Mouse (Mus musculus) adrenal gland, adult 8-10 months (tissue): Measurements from ENCODE around the gene Grid1. TPM values are rescaled to one million over a fixed set of nuclear protein-coding genes. Genes with fewer than 3 reads are reported as not detected.

Experiments used
- DNase-seq: peaks from one replicate; pipeline ENCODE4 v3.0.0; 2022
- total RNA-seq, 4 experiments: library from RNA; stranded (reverse); gene quantifications; 2 replicates each; pipeline ENCODE4 v1.2.4; 2022

Grid1 gene
- total RNA-seq, result 1 to 10 TPM; 1.3 to 1.7 (median 1.4) TPM

GRCm38 (mm10) chr14:34819919-34820652 lies at the start of gene Grid1:
Gene Grid1, plus strand, starts transcription at chr14:34820108.
- DNase-seq, result no peak

GRCm38 (mm10) chr14:34770467-34770866 lies 49.4 kb upstream of the Grid1 start:
- no peak for DNase-seq

- no peak for DNase-seq
These were observed 48.3 kb upstream of the Grid1 start for GRCm38 (mm10) chr14:34771601-34772000.

- DNase-seq, result no peak
These were observed 47.8 kb upstream of the Grid1 start for GRCm38 (mm10) chr14:34772132-34772531.

- DNase-seq, result no peak
These were observed 46.2 kb upstream of the Grid1 start for GRCm38 (mm10) chr14:34773681-34774080.

- no peak for DNase-seq
These were observed 45.7 kb upstream of the Grid1 start for GRCm38 (mm10) chr14:34774231-34774630.

GRCm38 (mm10) chr14:34776719-34777385 lies 43.1 kb upstream of the Grid1 start:
- no peak for DNase-seq

- DNase-seq, result no peak
These were observed 42.1 kb upstream of the Grid1 start for GRCm38 (mm10) chr14:34777810-34778209.

- DNase-seq, result no peak
These were observed 41.1 kb upstream of the Grid1 start for GRCm38 (mm10) chr14:34778760-34779159.

GRCm38 (mm10) chr14:34793406-34794037 lies 26.4 kb upstream of the Grid1 start:
- no peak for DNase-seq

GRCm38 (mm10) chr14:34810763-34811489 lies 9.0 kb upstream of the Grid1 start:
- DNase-seq, result no peak

- no peak for DNase-seq
These were observed 8.5 kb upstream of the Grid1 start for GRCm38 (mm10) chr14:34811490-34811808.

GRCm38 (mm10) chr14:34816301-34816700 lies 3.6 kb upstream of the Grid1 start:
- DNase-seq, result no peak

GRCm38 (mm10) chr14:34818387-34818980 lies 1.4 kb upstream of the Grid1 start:
- DNase-seq, result no peak

GRCm38 (mm10) chr14:34819121-34819918 lies 588 bp upstream of the Grid1 start:
- DNase-seq, result no peak

GRCm38 (mm10) chr14:34820653-34821005 lies 721 bp downstream of the Grid1 start:
- DNase-seq, result no peak

GRCm38 (mm10) chr14:34821131-34821790 lies 1.4 kb downstream of the Grid1 start:
- DNase-seq, result no peak

- DNase-seq, result peak; percentile 20
These were observed 3.2 kb downstream of the Grid1 start for GRCm38 (mm10) chr14:34823136-34823535.

- DNase-seq, result no peak
These were observed 4.3 kb downstream of the Grid1 start for GRCm38 (mm10) chr14:34824186-34824585.

GRCm38 (mm10) chr14:34825902-34826301 lies 6.0 kb downstream of the Grid1 start:
- DNase-seq, result no peak

- DNase-seq, result no peak
These were observed 9.9 kb downstream of the Grid1 start for GRCm38 (mm10) chr14:34829831-34830230.
